Mouse (Mus musculus): ENCODE results near the gene Olfr1242.

The Olfr1242 gene

GRCm38 (mm10) chr2:89498235-89498634, at the start of gene Olfr1242:
TSS of gene Olfr1242 (minus strand) at chr2:89498335.
- DNase-seq (ENCODE audit: extremely low spot score, low spot score): no peak

GRCm38 (mm10) chr2:89544516-89544915, 46.4 kb upstream of the Olfr1242 start:
- no peak for DNase-seq (ENCODE audit: extremely low spot score, low spot score)

GRCm38 (mm10) chr2:89539923-89540322, 41.8 kb upstream of the Olfr1242 start:
- DNase-seq (ENCODE audit: extremely low spot score, low spot score): no peak

- DNase-seq (ENCODE audit: extremely low spot score, low spot score): no peak
These were observed 33.3 kb upstream of the Olfr1242 start, which contains the start of gene Olfr1243 for GRCm38 (mm10) chr2:89531387-89531786. TSS of gene Olfr1243 (minus strand) at chr2:89531487.

GRCm38 (mm10) chr2:89487026-89487425, 11.1 kb downstream of the Olfr1242 start, which contains the start of gene Olfr1241:
TSS of gene Olfr1241 (minus strand) at chr2:89487126.
- DNase-seq (ENCODE audit: extremely low spot score, low spot score): no peak

GRCm38 (mm10) chr2:89442900-89443299, 55.2 kb downstream of the Olfr1242 start, which contains the start of gene Olfr1240:
TSS of gene Olfr1240 (minus strand) at chr2:89443000.
- DNase-seq (ENCODE audit: extremely low spot score, low spot score): no peak
